Mouse (Mus musculus) left cerebral cortex, adult 9 months (tissue): ENCODE results near the gene Ctsw.
A peak's percentile ranks its signal among the peaks of the same experiment; 100 is the strongest.

Experiments
- DNase-seq, 2 experiments: peaks; one replicate each; pipeline ENCODE4 v3.0.0; 2022; ENCODE audit warnings: low spot score in 2 of 2

The Ctsw gene

DNA sequence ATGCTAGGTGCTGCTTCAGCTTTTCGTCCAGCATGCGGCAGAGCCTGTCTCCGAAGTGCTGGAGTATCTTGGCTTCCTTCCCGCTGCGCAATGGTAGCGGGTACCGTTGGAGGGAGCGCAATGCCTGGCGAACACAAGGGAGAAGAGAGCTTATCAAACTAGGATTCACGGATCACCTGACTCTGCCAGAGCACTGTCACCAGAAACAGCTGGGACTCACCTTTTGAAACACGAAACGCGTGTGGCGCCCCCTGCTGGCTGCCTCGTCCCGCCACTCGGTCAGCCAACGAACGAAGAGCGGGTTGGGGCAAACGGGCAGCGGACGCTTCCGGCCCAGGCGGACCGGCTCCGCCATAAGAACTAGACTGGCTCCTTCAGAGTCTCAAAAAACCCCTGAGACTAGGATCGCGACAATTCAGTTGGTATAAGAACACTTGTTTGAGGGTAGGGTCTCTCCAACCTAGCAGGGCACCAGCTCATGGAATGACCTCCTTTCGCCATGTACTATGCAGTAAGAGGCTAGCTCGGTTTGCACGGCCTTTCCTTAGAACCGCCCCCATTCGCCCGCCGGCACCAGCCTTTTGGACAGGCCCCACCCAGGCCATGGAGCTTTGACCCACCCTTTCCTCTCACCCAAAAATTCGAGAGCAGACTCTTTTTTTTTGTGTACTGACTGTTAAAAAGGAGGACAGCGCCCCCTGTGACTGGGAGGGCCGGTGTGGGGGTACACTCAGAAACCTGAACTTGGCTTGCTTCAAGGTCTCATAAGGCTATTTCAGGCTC lies 19.7 kb upstream of the Ctsw start, which contains the start of gene Mus81:
TSS of gene Mus81 (minus strand) at position 635 of the 783 bp plus-strand sequence.
- peak; percentile 89 to 97 for DNase-seq

DNA sequence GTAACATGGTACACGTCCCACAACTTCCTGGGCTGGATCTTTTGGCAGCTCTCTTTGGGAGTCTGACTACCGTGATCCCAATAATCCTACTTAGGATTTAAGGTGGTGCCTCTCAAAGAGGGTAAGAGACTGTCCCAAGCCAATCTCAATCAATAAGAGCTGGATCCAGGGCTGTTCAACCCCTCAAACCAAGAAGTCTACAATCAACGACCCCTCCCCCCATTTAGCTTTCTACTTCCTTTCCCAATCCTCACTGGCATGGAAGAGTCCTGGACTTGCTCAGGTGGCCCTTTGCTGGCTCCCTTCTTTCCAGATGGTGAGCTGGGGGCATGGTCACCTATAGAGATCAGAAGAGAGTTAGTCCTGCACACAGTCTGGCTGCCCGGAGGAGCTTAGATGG lies 18.5 kb upstream of the Ctsw start:
- DNase-seq, result no peak

- no peak for DNase-seq
Measured at GRCm38 (mm10) chr19:5486286-5486685, 18.0 kb upstream of the Ctsw start.

DNA sequence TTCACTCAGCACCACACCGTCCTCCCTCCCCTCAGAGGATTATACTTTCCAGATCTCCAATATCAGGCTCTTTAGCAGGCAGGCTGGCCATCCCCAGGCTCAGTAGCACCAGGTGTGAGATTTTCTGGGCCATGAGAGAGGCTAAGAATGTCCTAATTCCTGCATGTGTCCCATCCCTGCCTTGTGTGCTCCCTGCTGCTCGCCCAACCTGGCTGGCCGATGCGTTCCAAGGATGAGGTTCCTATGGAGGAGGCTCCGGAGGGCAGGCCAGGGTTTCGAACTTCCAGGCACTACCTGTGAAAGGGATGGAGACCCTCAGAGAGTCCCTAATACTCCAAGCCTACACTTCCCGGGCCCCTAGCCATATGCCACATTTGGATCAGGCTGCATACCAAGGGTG lies 17.5 kb upstream of the Ctsw start:
- no peak for DNase-seq

DNA sequence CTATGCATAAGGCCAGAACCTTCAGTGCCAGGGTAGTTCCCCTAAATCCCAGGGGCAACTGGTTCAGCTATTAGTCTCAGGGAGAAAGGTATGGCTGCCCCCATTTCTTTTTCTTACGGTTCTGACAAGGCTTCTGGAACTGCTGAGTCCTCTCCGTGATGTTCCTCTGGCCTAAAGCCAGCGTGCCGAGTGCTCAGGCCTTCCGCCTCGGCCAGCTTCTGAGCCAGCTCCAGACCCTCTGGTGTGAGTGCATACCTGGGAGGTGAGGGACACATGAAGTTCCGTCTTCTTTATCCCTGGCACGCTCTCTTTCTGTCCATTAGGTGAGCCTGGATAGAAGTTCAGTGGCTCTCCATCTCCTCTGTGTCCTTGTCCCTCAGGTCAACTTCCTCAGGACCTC lies 17.1 kb upstream of the Ctsw start:
- DNase-seq, result no peak

- no peak for DNase-seq
Measured at GRCm38 (mm10) chr19:5484496-5484895, 16.2 kb upstream of the Ctsw start.

- no peak for DNase-seq
Measured at GRCm38 (mm10) chr19:5483386-5484359, 15.4 kb upstream of the Ctsw start.

- no peak for DNase-seq
Measured at GRCm38 (mm10) chr19:5481398-5481797, 13.1 kb upstream of the Ctsw start.

GRCm38 (mm10) chr19:5480016-5480415 lies 11.7 kb upstream of the Ctsw start:
- no peak for DNase-seq

DNA sequence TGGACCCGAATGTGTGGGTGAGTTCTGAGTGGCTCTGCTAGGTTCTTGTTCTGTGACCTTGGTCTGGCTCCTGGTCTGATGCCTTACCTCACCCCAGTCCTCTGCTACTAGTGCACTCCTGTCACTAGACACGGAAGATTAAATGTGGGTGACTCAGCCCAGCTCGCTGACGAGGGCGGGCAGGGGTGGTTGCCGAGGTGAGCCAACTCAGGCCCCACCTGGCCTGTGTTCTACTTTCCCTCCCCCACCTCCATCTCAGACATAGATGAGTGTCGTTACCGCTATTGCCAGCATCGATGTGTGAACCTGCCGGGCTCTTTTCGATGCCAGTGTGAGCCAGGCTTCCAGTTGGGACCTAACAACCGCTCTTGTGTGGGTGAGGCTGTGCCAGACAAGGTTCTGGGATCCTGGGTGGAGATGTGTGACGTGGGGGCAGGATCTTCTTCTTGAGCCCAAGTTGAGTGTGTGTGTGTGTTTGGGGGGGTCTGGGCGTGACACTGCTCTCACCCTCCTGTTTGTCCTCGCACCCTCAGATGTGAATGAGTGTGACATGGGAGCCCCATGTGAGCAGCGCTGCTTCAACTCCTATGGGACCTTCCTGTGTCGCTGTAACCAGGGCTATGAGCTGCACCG lies 9.5 kb upstream of the Ctsw start:
- DNase-seq, result no peak

DNA sequence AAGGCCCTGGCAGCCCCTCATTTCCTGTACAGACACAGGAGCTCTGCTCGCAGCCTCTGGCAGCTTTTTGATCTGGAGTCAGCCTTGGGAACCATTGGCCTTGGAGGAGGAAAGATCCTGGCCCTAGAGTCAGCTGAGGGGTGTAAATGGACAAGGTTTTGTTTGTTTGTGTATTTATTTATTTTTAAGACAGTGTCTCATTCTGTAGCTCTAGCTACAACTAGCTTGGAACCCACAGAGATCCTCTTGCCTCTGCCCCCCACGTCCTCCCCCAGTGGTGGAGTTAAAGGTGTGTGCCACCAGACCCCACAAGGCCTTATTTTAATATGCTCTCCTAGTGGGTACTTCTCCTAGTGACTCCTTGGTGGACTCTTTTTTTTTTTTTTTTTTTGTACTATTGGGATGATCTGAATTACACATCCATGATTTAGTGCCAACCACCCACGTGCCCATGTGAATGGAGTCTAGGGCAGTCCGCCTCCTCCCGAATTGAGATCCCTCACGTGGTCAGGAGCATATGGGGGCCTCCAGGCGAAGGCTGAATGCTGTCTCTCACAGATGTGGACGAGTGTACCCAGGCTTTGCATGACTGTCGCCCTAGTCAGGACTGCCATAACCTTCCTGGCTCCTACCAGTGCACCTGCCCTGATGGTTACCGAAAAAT lies 8.8 kb upstream of the Ctsw start:
- DNase-seq, result peak in 1 of 2 experiments; percentile 63

DNA sequence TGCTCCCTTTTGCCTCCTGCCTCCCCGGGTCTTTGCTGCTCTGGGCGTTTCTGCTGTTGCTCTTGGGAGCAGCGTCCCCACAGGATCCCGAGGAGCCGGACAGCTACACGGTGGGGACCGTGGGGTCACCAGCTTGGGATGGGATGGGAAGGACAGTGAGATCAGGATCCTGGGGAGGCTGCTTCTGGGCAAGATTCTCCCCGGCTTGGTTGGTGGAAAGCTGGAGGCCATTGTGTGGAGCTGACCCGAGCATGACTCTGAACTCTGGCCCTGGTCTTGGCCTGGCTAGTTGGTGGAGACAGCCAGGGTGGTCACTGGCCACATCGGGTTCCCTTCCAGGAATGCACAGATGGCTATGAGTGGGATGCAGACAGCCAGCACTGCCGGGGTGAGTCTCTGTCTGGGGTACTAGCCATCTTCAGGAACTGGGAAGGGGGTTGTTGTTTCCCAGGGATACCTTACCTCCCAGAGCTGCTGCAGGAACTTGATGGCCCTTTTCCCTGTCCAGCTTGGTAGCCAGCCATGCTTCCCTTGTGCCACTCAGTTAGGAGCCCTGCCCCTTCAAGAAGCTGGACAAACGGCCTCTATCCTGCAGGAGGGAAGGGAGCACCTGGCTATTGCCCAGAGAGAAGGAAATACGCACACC lies 6.9 kb upstream of the Ctsw start:
- DNase-seq, result no peak

DNA sequence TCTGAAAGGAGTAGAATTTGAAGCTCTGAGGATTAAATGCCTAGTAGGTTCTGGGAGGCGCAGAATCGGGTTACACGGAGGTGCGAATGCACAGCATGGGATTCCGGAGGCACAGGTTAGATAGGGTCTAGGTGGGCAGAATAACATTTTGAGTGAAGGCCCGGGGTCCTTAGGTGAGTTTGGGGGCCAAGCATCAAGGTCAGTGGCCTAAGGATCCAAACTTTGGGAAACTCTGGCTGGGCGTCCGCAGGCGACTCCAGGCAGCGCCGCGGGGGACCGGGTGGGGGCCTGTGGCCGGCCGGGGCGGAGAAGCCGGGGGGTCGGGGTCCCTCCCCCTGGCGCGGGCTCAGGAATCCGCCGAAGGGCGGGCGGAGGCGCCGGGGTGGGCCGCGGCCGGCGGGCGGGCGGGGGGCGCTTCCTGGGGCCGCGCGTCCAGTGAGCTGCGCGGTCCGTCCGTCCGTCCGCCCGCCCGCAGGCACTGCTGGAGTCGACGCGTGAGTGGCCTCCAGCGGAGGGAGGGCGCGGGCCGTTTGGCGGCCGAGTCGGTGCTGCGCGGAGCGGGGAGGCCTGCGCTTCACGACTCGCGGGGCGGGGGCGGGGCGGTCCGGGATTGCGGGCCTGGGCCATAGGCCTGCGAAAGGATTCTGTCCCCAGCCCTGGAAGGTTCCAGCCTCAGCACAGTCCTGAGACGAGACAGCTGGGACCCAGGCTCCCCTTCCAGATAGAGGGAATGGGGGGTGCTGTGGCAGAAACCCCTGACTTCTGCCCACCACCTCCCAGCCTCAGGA lies 6.2 kb upstream of the Ctsw start:
- DNase-seq, result no peak

- DNase-seq, result peak in 1 of 2 experiments; percentile 64
Measured at GRCm38 (mm10) chr19:5473720-5474119, 5.4 kb upstream of the Ctsw start, which contains the start of gene Efemp2. Efemp2 (plus strand) TSS chr19:5473954.

DNA sequence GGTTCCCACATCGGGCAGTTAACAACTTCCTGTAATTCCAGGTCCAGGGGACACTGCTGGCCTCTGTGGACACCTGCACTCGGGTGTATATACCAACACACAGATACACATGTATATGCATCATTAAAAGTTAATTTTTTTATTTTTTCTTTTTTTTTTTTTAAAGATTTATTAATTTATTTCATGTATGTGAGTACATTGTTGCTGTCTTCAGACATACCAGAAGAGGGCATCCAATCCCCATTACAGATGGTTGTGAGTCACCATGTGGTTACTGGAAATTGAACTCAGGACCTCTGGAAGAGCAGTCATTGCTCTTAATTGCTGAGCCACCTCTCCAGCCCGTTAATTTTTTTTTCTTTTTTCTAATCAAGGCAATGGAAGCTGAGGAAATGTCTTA lies 4.5 kb upstream of the Ctsw start:
- DNase-seq, result no peak

- no peak for DNase-seq
Measured at GRCm38 (mm10) chr19:5471846-5472245, 3.5 kb upstream of the Ctsw start.

- no peak for DNase-seq
Measured at GRCm38 (mm10) chr19:5466916-5467500, 1.3 kb downstream of the Ctsw start.

DNA sequence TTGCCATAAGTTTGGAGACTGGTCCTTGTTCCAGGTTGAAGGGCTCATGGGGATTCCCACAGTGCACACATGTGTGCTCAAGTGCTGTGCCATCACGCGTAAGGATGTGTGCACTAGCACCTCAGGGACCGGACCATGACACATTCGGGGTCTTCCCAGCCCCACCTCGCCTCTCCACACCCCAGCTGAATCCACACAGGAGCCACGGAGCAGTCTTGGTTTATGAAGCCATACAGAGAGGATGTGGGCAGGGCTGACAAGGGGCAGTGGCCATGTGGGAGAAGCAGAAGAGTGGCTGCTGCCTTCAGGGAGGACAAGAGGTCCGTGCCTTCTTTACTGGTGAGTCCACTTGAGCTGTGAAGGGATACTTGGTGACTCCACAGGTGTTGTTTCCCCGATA lies 3.3 kb downstream of the Ctsw start:
- no peak for DNase-seq

- DNase-seq, result no peak
Measured at GRCm38 (mm10) chr19:5463791-5464562, 4.3 kb downstream of the Ctsw start.
